Mouse (Mus musculus) lung, adult 18-20 months (tissue): ENCODE results near the gene Rdh12.

Source experiments
- DNase-seq, 2 experiments: peaks; one replicate each; pipeline ENCODE4 v3.0.0; 2022; ENCODE audit warnings: mixed read lengths in 2 of 2

The Rdh12 gene

DNA sequence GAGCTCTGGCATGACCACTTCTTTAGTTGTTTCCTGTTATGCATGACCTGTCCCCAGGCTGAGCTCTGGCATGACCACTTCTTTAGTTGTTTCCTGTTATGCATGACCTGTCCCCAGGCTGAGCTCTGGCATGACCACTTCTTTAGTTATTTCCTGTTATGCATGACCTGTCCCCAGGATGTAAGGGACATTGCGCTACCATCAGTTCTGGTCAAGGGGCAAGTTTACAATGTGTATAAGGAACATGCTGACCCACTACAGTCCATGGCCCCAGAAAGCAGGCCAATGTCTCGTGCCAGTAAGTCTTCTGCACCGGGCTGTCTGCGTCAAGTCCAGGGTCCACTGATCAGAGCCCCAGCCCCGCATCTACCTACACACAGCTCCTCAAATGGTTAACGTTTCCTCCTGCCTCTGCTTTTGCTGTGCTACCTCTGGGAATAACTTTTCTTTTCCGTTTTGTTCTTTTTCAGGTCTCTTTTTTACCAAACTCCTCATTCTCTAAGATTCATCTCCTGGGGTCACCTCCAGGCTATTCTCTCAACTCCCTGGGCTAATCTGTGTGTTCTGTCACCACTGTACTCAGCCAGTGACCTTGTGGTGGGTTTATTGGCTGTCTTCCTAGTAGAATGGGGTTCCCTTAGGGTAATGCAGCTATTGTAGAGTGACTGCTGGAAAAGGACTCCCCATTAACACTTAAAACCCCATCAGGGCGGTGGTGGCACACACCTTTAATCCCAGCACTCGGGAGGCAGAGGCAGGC, 44.8 kb downstream of the Rdh12 start:
- DNase-seq = no peak

GRCm38 (mm10) chr12:79254975-79255374, 46.3 kb downstream of the Rdh12 start:
- no peak for DNase-seq

DNA sequence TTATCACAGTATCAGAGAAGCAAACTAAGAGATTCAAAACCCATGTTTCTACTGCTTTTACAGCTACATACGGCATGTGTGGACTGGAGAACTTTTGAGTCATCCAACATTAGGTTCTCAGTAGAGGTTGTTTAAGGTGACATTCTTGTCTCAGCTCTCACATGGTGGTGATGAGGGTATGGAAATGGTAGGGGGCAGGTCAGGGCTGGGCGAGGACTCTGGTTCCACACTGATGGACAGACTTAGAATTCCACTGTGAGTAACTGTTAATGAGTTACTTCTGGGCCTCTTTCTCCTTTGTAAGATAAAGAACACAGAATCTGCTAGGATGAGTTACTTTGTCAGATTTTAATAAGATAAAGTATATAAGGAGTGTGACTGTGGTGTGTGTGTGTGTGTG, 51.4 kb downstream of the Rdh12 start:
- no peak for DNase-seq

DNA sequence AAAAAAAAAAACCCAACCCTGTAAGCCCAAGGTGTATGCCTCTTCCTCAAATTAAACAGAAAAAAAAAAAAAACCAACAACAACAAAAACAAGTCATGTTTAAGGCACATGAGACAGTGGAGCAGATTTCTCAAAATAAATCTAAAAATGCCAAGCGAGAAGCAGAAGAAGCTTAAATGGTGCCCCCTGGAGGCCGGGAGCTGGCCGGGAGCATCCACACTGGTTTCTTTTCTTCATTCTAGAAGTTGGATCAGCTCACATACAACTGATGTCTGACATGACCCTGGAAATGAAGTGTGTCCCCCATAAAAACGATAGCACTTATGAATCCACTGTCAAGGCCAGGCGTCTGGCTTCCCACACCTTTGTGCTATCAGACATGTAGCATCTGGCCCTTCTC, 52.3 kb downstream of the Rdh12 start:
- DNase-seq = no peak
